Mouse (Mus musculus): ENCODE measurements at regions not wholly inside any gene's neighbourhood (a gene's known extent, or its start where the extent isn't known, plus 50 kb on each side); places are given as distances from the start of the nearest gene placed in this dataset.
A peak's percentile ranks its signal among the peaks of the same experiment; 100 is the strongest.

DNA sequence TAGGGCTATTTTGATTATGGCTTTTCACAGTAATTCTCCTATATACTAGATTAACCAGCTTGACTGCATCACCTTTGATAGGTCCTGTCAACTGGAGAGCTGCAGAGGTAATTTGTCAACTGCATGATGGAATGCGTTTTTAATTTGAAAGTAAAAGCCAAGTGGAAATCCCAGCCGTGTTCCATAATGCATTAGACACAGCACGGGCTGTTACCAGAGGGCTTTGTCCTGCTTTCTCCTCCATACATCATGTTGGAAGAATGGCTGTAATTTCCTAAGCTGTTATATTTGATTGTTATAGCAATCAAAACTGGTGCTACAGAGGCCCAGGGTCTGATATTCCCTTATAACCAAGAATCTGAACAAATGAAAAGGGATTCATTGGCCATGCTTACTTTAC, 68.6 kb upstream of the Pced1b start:
- no peak overlapping the region for H3K4me2 ChIP-seq (ENCODE audit: low read depth, low read length)
- 75% methylated on average over 3 of the region's 3 CpGs for WGBS

GRCm38 (mm10) chr15:97177806-97178205, 69.1 kb upstream of the Pced1b start:
- TF ChIP-seq EP300 (IDR thresholded peaks at IDR 0.05; ENCODE audit: low read depth) (no peak), CTCF (IDR thresholded peaks at IDR 0.05; ENCODE audit: low read depth) (no peak)
- Histone ChIP-seq H3K4me2 (ENCODE audit: low read depth, low read length) (no peak overlapping the region), H3K27ac (ENCODE audit: low read depth) (no peak overlapping the region), H3K9ac (replicated peaks; ENCODE audit: low read depth, low read length) (no peak overlapping the region), H3K4me1 (ENCODE audit: control insufficient read depth, insufficient read depth) (no peaks in the 10 kb centered on the region), H3K9me3 (replicated peaks; ENCODE audit: control insufficient read depth, low read length) (no peaks in the 10 kb centered on the region), H3K36me3 (replicated peaks; ENCODE audit: control insufficient read depth, insufficient read depth, low read length) (no peaks in the 10 kb centered on the region), H3K4me3 (ENCODE audit: low read depth, low read length) (no peak overlapping the region), H3K27me3 (ENCODE audit: control insufficient read depth, insufficient read depth, low read length) (no peaks in the 10 kb centered on the region)
- no peak for DNase-seq (ENCODE audit: low spot score)
- 65% methylated on average over 4 of the region's 4 CpGs for WGBS
- ATAC-seq (ENCODE audit: insufficient read depth, low read depth), result no peak

More for the DNA sequence above, 68.6 kb upstream of the Pced1b start:
- Histone ChIP-seq H3K9ac (replicated peaks; ENCODE audit: low read depth, low read length) (no peak overlapping the region), H3K4me3 (ENCODE audit: low read depth, low read length) (no peak overlapping the region), H3K27me3 (ENCODE audit: control insufficient read depth, insufficient read depth, low read length) (no peaks in the 10 kb centered on the region), H3K9me3 (replicated peaks; ENCODE audit: control insufficient read depth, low read length) (no peaks in the 10 kb centered on the region), H3K4me1 (ENCODE audit: control insufficient read depth, insufficient read depth) (no peaks in the 10 kb centered on the region), H3K27ac (ENCODE audit: low read depth) (no peak overlapping the region), H3K36me3 (replicated peaks; ENCODE audit: control insufficient read depth, insufficient read depth, low read length) (no peaks in the 10 kb centered on the region)
- no peak for TF ChIP-seq CTCF (IDR thresholded peaks at IDR 0.05; ENCODE audit: low read depth)
- no peak for TF ChIP-seq EP300 (IDR thresholded peaks at IDR 0.05; ENCODE audit: low read depth)
- DNase-seq (ENCODE audit: low spot score) (no peak), ATAC-seq (ENCODE audit: insufficient read depth, low read depth) (no peak)

GRCm38 (mm10) chr15:97174989-97175388, 71.9 kb upstream of the Pced1b start:
- Histone ChIP-seq H3K4me1 (ENCODE audit: control insufficient read depth, insufficient read depth) (0 out of 2 replicates have a peak, but pooled peaks cover 5% of the 10 kb centered on the region), H3K9me3 (replicated peaks; ENCODE audit: control insufficient read depth, low read length) (no peaks in the 10 kb centered on the region), H3K4me2 (ENCODE audit: low read depth, low read length) (no peak overlapping the region), H3K27me3 (ENCODE audit: control insufficient read depth, insufficient read depth, low read length) (no peaks in the 10 kb centered on the region), H3K36me3 (replicated peaks; ENCODE audit: control insufficient read depth, insufficient read depth, low read length) (no peaks in the 10 kb centered on the region), H3K4me3 (ENCODE audit: low read depth, low read length) (no peak overlapping the region), H3K9ac (replicated peaks; ENCODE audit: low read depth, low read length) (no peak overlapping the region), H3K27ac (ENCODE audit: low read depth) (no peak overlapping the region)
- TF ChIP-seq EP300 (IDR thresholded peaks at IDR 0.05; ENCODE audit: low read depth) (no peak), CTCF (IDR thresholded peaks at IDR 0.05; ENCODE audit: low read depth) (no peak)
- 53% methylated on average over 5 of the region's 5 CpGs for WGBS
- DNase-seq (ENCODE audit: low spot score) (no peak), ATAC-seq (ENCODE audit: insufficient read depth, low read depth) (no peak)

DNA sequence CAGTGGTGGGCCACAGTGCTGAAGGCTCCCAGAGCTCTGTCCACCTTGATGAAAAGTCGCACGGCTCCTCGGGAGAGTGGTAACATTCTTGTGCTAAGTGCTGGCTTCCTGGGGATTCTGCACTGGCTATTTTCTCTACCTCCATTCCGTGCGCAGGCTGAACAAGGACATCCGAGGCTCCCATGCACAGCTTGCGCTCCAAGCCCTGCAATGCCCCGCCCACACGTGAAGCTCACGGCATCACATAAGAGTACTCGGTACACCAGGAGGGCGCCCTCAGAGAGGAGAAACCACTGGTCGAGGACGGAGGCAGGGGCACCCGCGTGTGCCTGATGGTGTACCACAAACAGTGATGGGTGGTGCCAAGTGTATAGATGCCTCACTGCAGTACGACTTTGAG, 73.7 kb upstream of the Pced1b start:
- 48% methylated on average over 17 of the region's 17 CpGs for WGBS
- Histone ChIP-seq H3K4me2 (ENCODE audit: low read depth, low read length) (peak overlapping the region; percentile 39), H3K9me3 (replicated peaks; ENCODE audit: control insufficient read depth, low read length) (no peaks in the 10 kb centered on the region), H3K9ac (replicated peaks; ENCODE audit: low read depth, low read length) (no peak overlapping the region), H3K4me3 (ENCODE audit: low read depth, low read length) (no peak overlapping the region), H3K27me3 (ENCODE audit: control insufficient read depth, insufficient read depth, low read length) (no peaks in the 10 kb centered on the region), H3K27ac (ENCODE audit: low read depth) (no peak overlapping the region), H3K4me1 (ENCODE audit: control insufficient read depth, insufficient read depth) (0 out of 2 replicates have a peak, but pooled peaks cover 5% of the 10 kb centered on the region), H3K36me3 (replicated peaks; ENCODE audit: control insufficient read depth, insufficient read depth, low read length) (no peaks in the 10 kb centered on the region)
- no peak for TF ChIP-seq CTCF (IDR thresholded peaks at IDR 0.05; ENCODE audit: low read depth)
- TF ChIP-seq EP300 (IDR thresholded peaks at IDR 0.05; ENCODE audit: low read depth), result no peak
- DNase-seq (ENCODE audit: low spot score), result no peak
- ATAC-seq (ENCODE audit: insufficient read depth, low read depth), result no peak

DNA sequence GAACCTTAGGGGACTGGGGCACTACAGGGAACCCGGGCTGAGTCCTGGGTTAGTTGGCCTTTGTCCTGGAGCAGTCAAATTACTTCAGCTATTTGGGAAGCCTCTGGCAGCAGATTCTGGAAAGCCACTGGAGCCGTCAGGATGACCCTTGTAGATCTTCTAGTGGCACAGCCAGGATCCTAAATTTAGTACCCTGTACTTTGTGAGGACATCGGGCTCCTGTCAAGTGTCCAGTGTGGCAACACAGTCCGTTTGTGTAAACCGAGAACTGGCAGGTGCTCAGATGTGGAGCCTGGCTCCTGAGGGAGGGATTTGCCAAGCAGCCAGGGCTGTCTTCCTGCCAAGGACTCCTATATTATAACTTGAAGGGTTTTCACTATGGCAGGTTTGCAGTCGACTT, 76.8 kb upstream of the Pced1b start:
- TF ChIP-seq CTCF (IDR thresholded peaks at IDR 0.05; ENCODE audit: low read depth) (no peak), EP300 (IDR thresholded peaks at IDR 0.05; ENCODE audit: low read depth) (no peak)
- Histone ChIP-seq H3K27me3 (ENCODE audit: control insufficient read depth, insufficient read depth, low read length) (no peaks in the 10 kb centered on the region), H3K27ac (ENCODE audit: low read depth) (peak overlapping the region; percentile 72), H3K36me3 (replicated peaks; ENCODE audit: control insufficient read depth, insufficient read depth, low read length) (no peaks in the 10 kb centered on the region), H3K4me3 (ENCODE audit: low read depth, low read length) (no peak overlapping the region), H3K4me2 (ENCODE audit: low read depth, low read length) (no peak overlapping the region), H3K9me3 (replicated peaks; ENCODE audit: control insufficient read depth, low read length) (no peaks in the 10 kb centered on the region), H3K4me1 (ENCODE audit: control insufficient read depth, insufficient read depth) (0 out of 2 replicates have a peak, but pooled peaks cover 5% of the 10 kb centered on the region), H3K9ac (replicated peaks; ENCODE audit: low read depth, low read length) (no peak overlapping the region)
- DNase-seq (ENCODE audit: low spot score) (peak; percentile 54), ATAC-seq (ENCODE audit: insufficient read depth, low read depth) (peak; percentile 68)
- 36% methylated on average over 6 of the region's 6 CpGs for WGBS

GRCm38 (mm10) chr15:97169381-97169780, 77.5 kb upstream of the Pced1b start:
- WGBS, result 60% methylated on average over 10 of the region's 10 CpGs
- ATAC-seq (ENCODE audit: insufficient read depth, low read depth), result peak; percentile 57; the same call in 1 of the 2 replicates

More at GRCm38 (mm10) chr15:97169381-97169780, 77.5 kb upstream of the Pced1b start:
- no peak for DNase-seq (ENCODE audit: low spot score)
- H3K4me2 ChIP-seq (ENCODE audit: low read depth, low read length), result no peak overlapping the region
- 0 out of 2 replicates have a peak, but pooled peaks cover 5% of the 10 kb centered on the region for H3K4me1 ChIP-seq (ENCODE audit: control insufficient read depth, insufficient read depth)
- no peaks in the 10 kb centered on the region for H3K9me3 ChIP-seq (replicated peaks; ENCODE audit: control insufficient read depth, low read length)
- TF ChIP-seq CTCF (IDR thresholded peaks at IDR 0.05; ENCODE audit: low read depth) (no peak), EP300 (IDR thresholded peaks at IDR 0.05; ENCODE audit: low read depth) (no peak)
- H3K27me3 ChIP-seq (ENCODE audit: control insufficient read depth, insufficient read depth, low read length), result no peaks in the 10 kb centered on the region
- H3K9ac ChIP-seq (replicated peaks; ENCODE audit: low read depth, low read length), result no peak overlapping the region
- no peak overlapping the region for H3K4me3 ChIP-seq (ENCODE audit: low read depth, low read length)
- H3K27ac ChIP-seq (ENCODE audit: low read depth), result peak overlapping the region; percentile 72
- H3K36me3 ChIP-seq (replicated peaks; ENCODE audit: control insufficient read depth, insufficient read depth, low read length), result no peaks in the 10 kb centered on the region
